Mouse (Mus musculus) limb, embryonic 15.5 days (tissue): ENCODE measurements around the gene Mylk. TPM values are rescaled to one million over a fixed set of nuclear protein-coding genes. Genes with fewer than 3 reads are reported as not detected.

ENCODE experiments used
- ATAC-seq: fragments of 200-750 bp; cut with Nextera tagmentation; 2 replicates; pipeline ENCODE4 v1.8.0; 2017; ENCODE audit warnings: low read depth, moderate TSS enrichment; ENCODE audit not compliant: insufficient number of reproducible peaks, low FRiP score, low TSS enrichment
- H3K27ac ChIP-seq: fragments of 300-500 bp; sonication (generic); 2 replicates; pipeline ENCODE4 v1.5.1; 2015; ENCODE audit warnings: moderate library complexity, mild to moderate bottlenecking, inconsistent platforms
- H3K27me3 ChIP-seq: fragments of 300-500 bp; sonication (generic); 2 replicates; pipeline ENCODE4 v1.6.1; 2015; ENCODE audit warnings: inconsistent platforms
- H3K36me3 ChIP-seq: fragments of 300-500 bp; sonication (generic); 2 replicates; pipeline ENCODE4 v1.6.1; 2015; ENCODE audit warnings: inconsistent platforms
- H3K4me1 ChIP-seq: fragments of 300-500 bp; sonication (generic); 2 replicates; pipeline ENCODE4 v1.6.1; 2015; ENCODE audit warnings: inconsistent platforms
- H3K4me2 ChIP-seq: fragments of 300-500 bp; sonication (generic); 2 replicates; pipeline ENCODE4 v1.6.1; 2015; ENCODE audit warnings: mild to moderate bottlenecking, inconsistent platforms
- H3K4me3 ChIP-seq: fragments of 300-500 bp; sonication (generic); 2 replicates; pipeline ENCODE4 v1.5.1; 2015; ENCODE audit warnings: mild to moderate bottlenecking, inconsistent platforms
- H3K9ac ChIP-seq: fragments of 300-500 bp; sonication (generic); 2 replicates; pipeline ENCODE4 v1.6.1; 2015; ENCODE audit warnings: inconsistent platforms
- H3K9me3 ChIP-seq: fragments of 300-500 bp; sonication (generic); 2 replicates; pipeline ENCODE4 v1.6.1; 2016; ENCODE audit warnings: inconsistent platforms
- WGBS: fragments of 180-500 bp; shearing (Covaris S2); methylation state at CpG from one replicate; pipeline ENCODE4 v1.1.7; 2015; 5-methylcytosine and 5-hydroxymethylcytosine counted together
- polyA plus RNA-seq: library from polyadenylated mRNA; unstranded; fragments of >200 nt; fragmentation: Nextera tagmentation; extraction: Ambion mirVana; gene quantifications from 2 replicates; pipeline ENCODE4 v1.2.1, GENCODE M21; 2015

Gene Mylk
- polyA plus RNA-seq, 1 experiment from 2014 or later: 13.7 TPM

DNA sequence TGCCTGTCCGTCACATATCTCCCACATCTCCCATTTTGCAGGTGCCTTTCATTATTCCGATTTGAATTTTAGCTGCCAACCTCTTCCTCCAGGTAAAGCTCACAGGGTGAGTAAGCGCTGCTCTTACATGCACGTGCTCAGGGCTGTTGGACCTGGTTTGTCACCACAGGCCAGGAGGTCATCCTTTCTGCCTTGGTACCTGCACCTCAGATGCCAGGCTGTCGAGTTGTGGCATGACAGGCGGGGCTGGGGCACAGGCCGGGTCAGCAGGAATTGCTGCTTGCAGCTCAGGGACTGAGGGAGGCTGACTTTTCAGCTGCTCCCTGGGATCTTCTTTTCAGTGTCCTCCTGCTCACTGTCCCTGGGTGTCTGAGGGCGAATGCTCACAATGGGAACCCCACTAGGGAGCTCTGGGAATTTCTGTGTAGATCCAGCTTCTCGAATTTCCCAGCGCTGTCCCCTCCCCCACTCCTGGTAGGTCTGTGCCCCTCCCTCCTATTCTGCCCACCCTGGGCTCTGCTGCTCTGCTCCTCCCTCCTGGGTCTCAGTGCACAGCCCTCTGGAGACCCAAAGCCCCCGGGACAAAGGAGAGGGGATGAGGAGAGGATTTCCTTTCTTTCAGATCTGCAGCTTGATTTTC lies 3.2 kb downstream of the Mylk start:
- ATAC-seq: no peak
- Histone ChIP-seq H3K9me3 (no peaks in the 10 kb centered on the region), H3K4me3 (no peak overlapping the region), H3K4me1 (peaks cover 14% of the 10 kb centered on the region), H3K9ac (no peak overlapping the region), H3K36me3 (no peaks in the 10 kb centered on the region), H3K4me2 (no peak overlapping the region), H3K27me3 (peaks cover 21% of the 10 kb centered on the region), H3K27ac (no peak overlapping the region)
- 30% methylated on average over 11 of the region's 11 CpGs for WGBS

DNA sequence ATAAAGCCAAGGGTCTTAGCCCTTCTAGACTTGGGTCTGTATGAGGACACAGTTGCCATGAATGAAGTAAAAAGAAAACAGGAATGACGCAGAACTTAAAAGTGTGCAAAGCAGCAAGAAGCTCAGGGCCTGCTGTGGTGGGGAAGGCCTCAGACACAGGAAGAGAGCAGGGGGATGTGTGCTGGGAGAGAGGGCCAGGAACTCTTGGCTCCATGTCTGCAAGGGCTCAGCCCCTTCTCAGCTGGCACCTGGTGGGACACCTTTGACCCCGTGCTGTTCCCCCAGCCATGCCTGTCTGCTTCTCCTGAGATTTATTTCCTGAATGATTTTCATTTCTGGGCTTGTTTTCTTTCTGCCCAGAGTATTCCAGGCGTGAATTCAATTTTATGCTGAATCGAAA lies 4.5 kb downstream of the Mylk start:
- Histone ChIP-seq H3K4me1 (peaks cover 14% of the 10 kb centered on the region), H3K9me3 (no peaks in the 10 kb centered on the region), H3K4me2 (no peak overlapping the region), H3K27me3 (peaks cover 9% of the 10 kb centered on the region), H3K9ac (no peak overlapping the region), H3K4me3 (no peak overlapping the region), H3K27ac (no peak overlapping the region), H3K36me3 (no peaks in the 10 kb centered on the region)
- WGBS: 64% methylated on average over 4 of the region's 4 CpGs
- no peak for ATAC-seq

DNA sequence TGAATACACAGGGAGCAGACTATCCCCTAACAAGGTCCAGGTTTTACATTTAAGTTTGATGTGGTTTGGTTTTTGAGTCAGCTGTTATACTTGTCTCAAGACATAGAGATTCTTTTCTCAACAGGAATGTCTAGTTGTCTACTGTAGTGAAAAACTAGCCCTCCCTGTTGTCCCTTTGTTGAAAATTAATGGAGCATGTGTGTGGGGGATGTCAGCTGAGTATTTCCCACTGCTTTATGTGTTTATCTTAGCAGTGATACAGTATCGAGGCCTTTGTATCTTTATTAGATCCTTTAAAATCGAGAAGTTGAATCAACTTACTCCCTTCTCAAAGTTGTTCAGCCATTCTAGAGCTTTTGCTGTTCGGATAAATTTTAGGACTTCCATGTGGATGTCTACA lies 7.0 kb downstream of the Mylk start:
- Histone ChIP-seq H3K4me2 (no peak overlapping the region), H3K4me3 (no peak overlapping the region), H3K9me3 (no peaks in the 10 kb centered on the region), H3K36me3 (no peaks in the 10 kb centered on the region), H3K27me3 (no peaks in the 10 kb centered on the region), H3K9ac (no peak overlapping the region), H3K27ac (no peak overlapping the region), H3K4me1 (peaks cover 5% of the 10 kb centered on the region)
- ATAC-seq: no peak
- 66% methylated on average over 3 of the region's 3 CpGs for WGBS

DNA sequence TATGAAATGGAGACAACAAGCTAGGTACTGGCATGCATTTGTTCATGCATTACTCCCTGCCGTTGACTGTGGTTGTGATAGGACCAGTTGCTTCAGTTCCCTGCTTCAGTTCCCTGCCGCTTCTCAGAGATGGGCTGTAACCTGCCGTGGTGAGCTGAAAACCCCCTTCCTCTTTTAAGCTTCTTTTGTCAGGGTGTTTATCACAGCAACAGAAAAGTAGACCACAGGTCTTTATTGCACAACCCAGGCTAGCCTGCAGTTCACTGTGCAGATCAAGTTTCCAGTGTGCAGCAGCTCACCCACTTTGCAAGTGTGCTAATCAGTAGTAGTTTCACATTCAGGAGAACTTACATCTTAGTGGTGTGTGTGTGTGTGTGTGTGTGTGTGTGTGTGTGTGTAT lies 8.0 kb downstream of the Mylk start:
- H3K36me3 ChIP-seq: no peaks in the 10 kb centered on the region
- no peak for ATAC-seq
- peaks cover 5% of the 10 kb centered on the region for H3K4me1 ChIP-seq
- H3K9ac ChIP-seq: no peak overlapping the region
- H3K9me3 ChIP-seq: no peaks in the 10 kb centered on the region
- H3K4me3 ChIP-seq: no peak overlapping the region
- H3K27ac ChIP-seq: no peak overlapping the region
- H3K27me3 ChIP-seq: no peaks in the 10 kb centered on the region
- 84% methylated on average over 3 of the region's 3 CpGs for WGBS
- H3K4me2 ChIP-seq: no peak overlapping the region

DNA sequence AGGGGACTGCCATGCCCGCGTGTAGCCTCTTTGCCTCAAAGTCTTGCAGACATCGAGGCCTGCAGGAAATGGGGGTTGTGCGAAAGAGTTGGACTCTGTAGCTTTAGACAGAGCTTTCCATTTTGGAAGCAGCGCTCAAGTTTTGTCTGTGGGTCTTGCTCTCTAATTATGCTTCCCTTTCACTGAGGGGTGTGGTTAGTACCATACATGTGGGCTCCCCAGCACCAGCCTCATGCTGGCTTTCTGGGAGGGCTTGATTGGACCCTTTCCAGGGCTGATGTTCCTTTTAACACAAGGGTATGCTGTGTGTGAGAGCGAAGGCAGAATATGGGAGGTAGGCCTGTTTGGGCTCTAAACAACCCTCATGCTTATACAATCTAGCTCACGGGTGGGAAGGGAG lies 12.0 kb downstream of the Mylk start:
- no peaks in the 10 kb centered on the region for H3K36me3 ChIP-seq
- H3K4me2 ChIP-seq: no peak overlapping the region
- H3K9me3 ChIP-seq: no peaks in the 10 kb centered on the region
- no peaks in the 10 kb centered on the region for H3K27me3 ChIP-seq
- no peak overlapping the region for H3K9ac ChIP-seq
- H3K4me1 ChIP-seq: no peaks in the 10 kb centered on the region
- no peak for ATAC-seq
- WGBS: 73% methylated on average over 7 of the region's 7 CpGs
- no peak overlapping the region for H3K27ac ChIP-seq
- H3K4me3 ChIP-seq: no peak overlapping the region

DNA sequence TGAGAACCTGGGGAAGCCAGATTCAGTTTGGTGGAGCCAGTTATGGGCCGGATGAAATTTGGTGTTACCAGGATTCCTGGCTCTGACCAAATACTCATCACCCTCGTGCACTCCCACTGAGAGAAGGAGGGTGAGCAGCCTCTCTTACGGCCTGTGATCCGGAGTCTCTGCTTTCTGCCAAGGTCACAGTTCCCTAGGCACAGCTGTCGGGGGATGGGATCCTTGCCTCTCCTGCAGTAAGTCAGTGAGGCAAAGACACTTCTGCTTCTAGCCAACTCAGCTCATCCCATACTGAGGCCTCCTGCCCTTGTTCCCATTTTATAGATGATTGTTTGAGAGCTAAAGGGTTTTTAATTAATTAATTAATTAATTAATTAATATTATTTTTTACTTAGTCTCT lies 13.2 kb downstream of the Mylk start:
- H3K27ac ChIP-seq: no peak overlapping the region
- no peaks in the 10 kb centered on the region for H3K36me3 ChIP-seq
- no peak overlapping the region for H3K4me2 ChIP-seq
- no peaks in the 10 kb centered on the region for H3K27me3 ChIP-seq
- H3K4me1 ChIP-seq: no peaks in the 10 kb centered on the region
- H3K4me3 ChIP-seq: no peak overlapping the region
- H3K9ac ChIP-seq: no peak overlapping the region
- WGBS: 63% methylated on average over 5 of the region's 5 CpGs
- no peaks in the 10 kb centered on the region for H3K9me3 ChIP-seq
- ATAC-seq: no peak

DNA sequence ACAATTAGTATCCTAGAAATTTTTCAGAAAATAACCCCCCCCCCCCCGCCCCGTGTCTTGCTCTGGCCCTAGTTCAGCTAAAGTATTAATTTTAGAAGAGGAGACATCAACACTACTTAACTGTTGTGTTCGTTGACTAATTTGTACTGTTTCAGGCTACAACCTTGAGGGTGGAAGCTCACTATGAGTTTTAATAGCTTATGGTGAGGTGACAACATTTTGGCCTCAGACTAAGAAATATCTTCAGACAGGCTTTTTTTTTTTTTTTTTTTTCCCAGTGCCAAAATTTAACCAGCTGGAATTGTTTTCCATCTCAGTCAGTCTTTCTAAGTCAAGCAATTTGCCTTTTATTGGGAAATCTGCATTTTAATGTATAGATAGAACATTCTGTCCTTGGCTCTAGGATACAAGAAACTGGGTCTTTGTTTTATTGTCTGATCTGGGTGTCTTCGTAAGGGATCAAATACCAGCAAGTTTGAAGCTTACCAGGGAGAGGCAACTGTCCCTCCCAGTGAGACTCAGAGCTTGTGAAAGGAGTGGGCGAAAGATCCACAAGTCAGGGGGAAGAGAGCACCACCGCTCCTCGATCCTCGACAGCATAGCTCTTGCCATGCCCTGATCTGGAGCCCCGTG lies 19.1 kb downstream of the Mylk start:
- Histone ChIP-seq H3K27ac (no peak overlapping the region), H3K36me3 (no peaks in the 10 kb centered on the region), H3K4me1 (no peaks in the 10 kb centered on the region), H3K4me2 (no peak overlapping the region), H3K4me3 (no peak overlapping the region), H3K9ac (no peak overlapping the region), H3K27me3 (no peaks in the 10 kb centered on the region), H3K9me3 (no peaks in the 10 kb centered on the region)
- no peak for ATAC-seq
- 79% methylated on average over 9 of the region's 9 CpGs for WGBS

DNA sequence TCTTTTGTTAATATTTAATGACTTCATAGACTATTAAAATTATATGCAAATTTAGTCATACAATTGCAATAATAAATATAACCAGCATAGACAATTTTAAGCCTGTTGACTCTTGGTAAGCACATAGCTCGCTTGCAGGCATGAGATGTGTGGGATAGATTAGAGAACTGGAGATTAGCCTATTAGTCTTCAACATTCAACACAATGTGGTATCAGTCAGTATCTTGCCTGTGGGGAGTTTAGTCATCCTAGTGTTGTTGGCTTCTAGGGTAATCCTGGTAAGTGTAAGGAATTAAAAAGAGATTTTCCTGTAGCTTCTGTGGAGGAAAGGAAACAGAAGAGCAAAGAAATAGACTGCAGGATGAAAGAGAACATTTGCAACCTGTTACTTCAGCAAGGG lies 20.7 kb downstream of the Mylk start:
- Histone ChIP-seq H3K27ac (no peak overlapping the region), H3K27me3 (no peaks in the 10 kb centered on the region), H3K4me1 (no peaks in the 10 kb centered on the region), H3K9ac (no peak overlapping the region), H3K4me3 (no peak overlapping the region), H3K36me3 (no peaks in the 10 kb centered on the region), H3K4me2 (no peak overlapping the region), H3K9me3 (no peaks in the 10 kb centered on the region)
- no peak for ATAC-seq
- WGBS: 71% methylated on average over 1 of the region's 1 CpGs

DNA sequence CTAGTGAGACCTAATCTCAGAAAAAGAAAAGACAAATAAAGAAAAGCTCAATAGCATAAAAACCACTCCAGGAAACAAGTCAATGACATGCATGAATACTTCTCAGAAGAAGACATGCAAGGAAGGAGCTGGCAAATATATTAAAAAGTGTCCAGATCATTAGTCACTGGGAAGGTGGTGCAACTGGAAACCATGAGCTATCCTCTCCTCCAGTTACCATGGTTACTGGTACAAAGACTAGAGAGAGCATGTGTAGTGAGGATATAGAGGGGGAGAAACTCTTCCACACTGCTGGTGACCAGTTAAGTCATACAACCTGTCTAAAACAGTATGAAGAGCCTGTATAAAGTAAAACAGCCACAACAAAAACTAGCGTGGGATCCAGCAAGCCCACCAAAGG lies 21.2 kb downstream of the Mylk start:
- Histone ChIP-seq H3K27ac (no peak overlapping the region), H3K9me3 (no peaks in the 10 kb centered on the region), H3K36me3 (no peaks in the 10 kb centered on the region), H3K9ac (no peak overlapping the region), H3K4me3 (no peak overlapping the region), H3K27me3 (no peaks in the 10 kb centered on the region), H3K4me2 (no peak overlapping the region), H3K4me1 (no peaks in the 10 kb centered on the region)
- ATAC-seq: no peak
- WGBS: 92% methylated on average over 1 of the region's 1 CpGs

DNA sequence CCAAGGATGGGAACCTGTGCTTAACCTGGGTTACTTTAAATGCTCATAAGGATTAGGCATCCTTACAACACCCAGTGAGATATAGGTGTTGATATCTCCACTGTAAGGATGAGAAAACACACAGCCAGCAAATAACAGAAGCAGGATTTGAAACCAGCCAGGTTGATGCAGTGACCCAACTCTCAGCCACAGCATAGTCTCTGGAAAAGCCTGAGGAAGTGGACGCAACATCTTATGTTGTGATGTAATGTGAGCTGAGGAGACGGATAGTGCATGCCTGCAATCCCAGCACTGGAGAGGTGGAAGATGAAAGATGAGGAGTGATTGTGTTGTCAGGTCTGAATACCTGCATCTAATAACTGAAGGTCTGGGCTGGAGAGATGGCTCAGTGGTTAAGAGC lies 22.4 kb downstream of the Mylk start:
- Histone ChIP-seq H3K4me3 (no peak overlapping the region), H3K9ac (no peak overlapping the region), H3K4me1 (no peaks in the 10 kb centered on the region), H3K27ac (no peak overlapping the region), H3K27me3 (no peaks in the 10 kb centered on the region), H3K36me3 (no peaks in the 10 kb centered on the region), H3K4me2 (no peak overlapping the region), H3K9me3 (no peaks in the 10 kb centered on the region)
- ATAC-seq: no peak
- WGBS: 89% methylated on average over 2 of the region's 2 CpGs

DNA sequence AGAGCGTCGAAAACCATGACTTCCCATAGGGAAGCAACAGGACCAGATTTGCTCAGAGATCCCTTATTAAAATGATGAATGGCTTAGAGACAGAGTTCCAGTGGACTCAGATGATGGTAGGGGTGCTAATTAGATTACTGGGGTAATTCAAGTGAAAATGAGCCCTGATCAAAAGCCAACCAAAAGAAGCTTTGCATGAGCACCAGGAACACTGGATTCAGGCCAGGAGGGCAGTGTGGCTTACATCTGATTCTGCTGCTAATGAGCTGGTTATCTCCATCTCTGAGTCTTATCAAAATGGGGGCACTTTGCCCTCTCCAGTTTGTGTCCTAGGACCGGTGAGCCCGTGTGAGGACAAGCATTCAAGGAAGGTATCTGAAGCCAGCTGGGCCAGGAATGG lies 23.4 kb downstream of the Mylk start:
- Histone ChIP-seq H3K4me1 (no peaks in the 10 kb centered on the region), H3K27ac (no peak overlapping the region), H3K4me3 (no peak overlapping the region), H3K9me3 (no peaks in the 10 kb centered on the region), H3K9ac (no peak overlapping the region), H3K27me3 (no peaks in the 10 kb centered on the region), H3K4me2 (no peak overlapping the region), H3K36me3 (no peaks in the 10 kb centered on the region)
- ATAC-seq: no peak
- 79% methylated on average over 4 of the region's 4 CpGs for WGBS

DNA sequence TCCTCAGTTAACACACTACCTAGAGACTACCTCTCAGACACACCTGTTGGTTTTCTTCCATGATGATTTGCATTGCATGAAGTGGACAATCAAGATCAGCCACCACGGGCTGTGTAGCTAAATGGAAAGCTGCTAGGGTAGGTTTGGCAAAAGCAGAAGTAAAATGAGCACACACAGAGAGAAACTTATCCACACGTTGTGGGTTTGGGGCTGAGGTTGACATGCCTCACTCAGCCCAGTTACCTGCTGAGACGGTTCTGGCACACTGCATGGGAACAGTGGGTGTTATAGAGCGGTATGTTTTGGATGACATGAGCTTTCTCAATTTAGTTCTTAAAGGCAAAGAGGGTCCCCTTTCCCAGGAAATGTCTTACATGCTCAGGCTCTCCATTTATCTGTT lies 25.1 kb downstream of the Mylk start:
- H3K4me2 ChIP-seq: no peak overlapping the region
- no peaks in the 10 kb centered on the region for H3K9me3 ChIP-seq
- 86% methylated on average over 4 of the region's 4 CpGs for WGBS
- ATAC-seq: no peak
- H3K4me3 ChIP-seq: no peak overlapping the region
- no peaks in the 10 kb centered on the region for H3K27me3 ChIP-seq
- H3K27ac ChIP-seq: no peak overlapping the region
- H3K4me1 ChIP-seq: no peaks in the 10 kb centered on the region
- H3K9ac ChIP-seq: no peak overlapping the region
- no peaks in the 10 kb centered on the region for H3K36me3 ChIP-seq
